Mouse (Mus musculus) MEL (cell line): ENCODE measurements around the gene Sez6l.

Experiments
- CTCF ChIP-seq, 3 experiments: IDR thresholded peaks in 2 of 3; conservative IDR thresholded peaks in 1 of 3; 2 replicates each; pipeline ENCODE4 v1.5.1; 2011 to 2012; ENCODE audit warnings: low read length in 3 of 3, low read depth in 2 of 3, mild to moderate bottlenecking in 2 of 3, improper control_type of control experiment in 1 of 3, inconsistent platforms in 1 of 3, mixed read lengths in 1 of 3, moderate library complexity in 1 of 3; ENCODE audit not compliant: control insufficient read depth in 1 of 3, insufficient read depth in 1 of 3, poor library complexity in 1 of 3, severe bottlenecking in 1 of 3
- HCFC1 ChIP-seq: IDR thresholded peaks from 2 replicates; pipeline ENCODE4 v1.6.1; 2012; ENCODE audit warnings: low read depth, mild to moderate bottlenecking, inconsistent platforms, low read length, improper control_type of control experiment, moderate library complexity
- JUND ChIP-seq: IDR thresholded peaks from 2 replicates; pipeline ENCODE4 v1.6.1; 2011; ENCODE audit warnings: low read depth, mild to moderate bottlenecking, improper control_type of control experiment, low read length
- MEF2A ChIP-seq: IDR thresholded peaks from 2 replicates; pipeline ENCODE4 v1.6.1; 2014; ENCODE audit warnings: low read depth, mild to moderate bottlenecking, inconsistent platforms, low read length, improper control_type of control experiment; ENCODE audit not compliant: poor library complexity, insufficient replicate concordance, severe bottlenecking; ENCODE audit errors: extremely low read depth
- POLR2A ChIP-seq, 2 experiments: IDR thresholded peaks; 2 replicates each; pipeline ENCODE4 v1.6.1; 2011 to 2012; ENCODE audit warnings: low read length in 2 of 2, mild to moderate bottlenecking in 2 of 2, control low read depth in 1 of 2, improper control_type of control experiment in 1 of 2, low read depth in 1 of 2, moderate library complexity in 1 of 2; ENCODE audit not compliant: control insufficient read depth in 1 of 2, insufficient read depth in 1 of 2, poor library complexity in 1 of 2
- RAD21 ChIP-seq: IDR thresholded peaks from 2 replicates; pipeline ENCODE4 v1.6.1; 2011; ENCODE audit warnings: mild to moderate bottlenecking, low read depth, low read length, improper control_type of control experiment
- RCOR1 ChIP-seq: IDR thresholded peaks from 2 replicates; pipeline ENCODE4 v1.6.1; 2012; ENCODE audit warnings: low read depth, mild to moderate bottlenecking, inconsistent platforms, low read length, improper control_type of control experiment
- SMC3 ChIP-seq: IDR thresholded peaks from 2 replicates; pipeline ENCODE4 v1.6.1; 2011; ENCODE audit warnings: low read depth, low read length, improper control_type of control experiment
- TAL1 ChIP-seq: IDR thresholded peaks from 2 replicates; pipeline ENCODE4 v1.6.1; 2012; ENCODE audit warnings: mild to moderate bottlenecking, inconsistent platforms, low read length, moderate library complexity, mixed read lengths
- ZC3H11A ChIP-seq: IDR thresholded peaks from 2 replicates; pipeline ENCODE4 v1.6.1; 2012; ENCODE audit warnings: low read depth, mild to moderate bottlenecking, inconsistent platforms, low read length, improper control_type of control experiment

- TF ChIP-seq JUND, result no peak
- TF ChIP-seq ZC3H11A, result no peak
- TF ChIP-seq CTCF (IDR thresholded peaks at IDR 0.05 in 2 of 3, conservative IDR thresholded peaks at IDR 0.05 in 1 of 3; ENCODE audit: control insufficient read depth in 1 of 3, insufficient read depth in 1 of 3, low read depth in 2 of 3, low read length in 3 of 3, poor library complexity in 1 of 3, severe bottlenecking in 1 of 3), result no peak
- no peak for TF ChIP-seq MEF2A
- TF ChIP-seq HCFC1, result no peak
- no peak for TF ChIP-seq POLR2A (IDR thresholded peaks at IDR 0.05; ENCODE audit: control insufficient read depth in 1 of 2, insufficient read depth in 1 of 2, low read depth in 1 of 2, low read length in 2 of 2, poor library complexity in 1 of 2)
- TF ChIP-seq RAD21, result no peak
- no peak for TF ChIP-seq RCOR1
- TF ChIP-seq SMC3, result no peak
- TF ChIP-seq TAL1, result no peak
Measured at GRCm38 (mm10) chr5:112370236-112370813, 206.7 kb downstream of the Sez6l start.
